Mouse (Mus musculus) brain, embryonic 14.5 days (tissue): ENCODE measurements around the gene Apobec3.

ENCODE experiments used
- CTCF ChIP-seq: fragments of 200-500 bp; IDR thresholded peaks from 2 replicates; pipeline ENCODE4 v1.5.1; 2012; ENCODE audit warnings: inconsistent platforms, mild to moderate bottlenecking, moderate library complexity, borderline replicate concordance; ENCODE audit not compliant: insufficient read depth, insufficient read length; ENCODE audit errors: extremely low read depth
- POLR2A ChIP-seq: fragments of 200-500 bp; IDR thresholded peaks from 2 replicates; pipeline ENCODE4 v1.6.1; 2012; ENCODE audit warnings: mild to moderate bottlenecking, inconsistent platforms, borderline replicate concordance; ENCODE audit not compliant: poor library complexity, insufficient read depth, insufficient read length, severe bottlenecking; ENCODE audit errors: extremely low read depth

- TF ChIP-seq CTCF (no peak), POLR2A (no peak)
Measured at GRCm38 (mm10) chr15:79916150-79916549, 24.7 kb downstream of the Apobec3 start.
